Mouse (Mus musculus) stomach, postnatal 0 days (tissue): ENCODE results near the gene Sbf2.

Experiments used
- CTCF ChIP-seq: IDR thresholded peaks from 2 replicates; pipeline ENCODE4 v1.5.1; 2016; ENCODE audit warnings: antibody characterized with exemption, low read depth, mild to moderate bottlenecking, moderate library complexity
- EP300 ChIP-seq: optimal IDR thresholded peaks from 2 replicates; pipeline ENCODE3; 2016; ENCODE audit warnings: antibody characterized with exemption

DNA sequence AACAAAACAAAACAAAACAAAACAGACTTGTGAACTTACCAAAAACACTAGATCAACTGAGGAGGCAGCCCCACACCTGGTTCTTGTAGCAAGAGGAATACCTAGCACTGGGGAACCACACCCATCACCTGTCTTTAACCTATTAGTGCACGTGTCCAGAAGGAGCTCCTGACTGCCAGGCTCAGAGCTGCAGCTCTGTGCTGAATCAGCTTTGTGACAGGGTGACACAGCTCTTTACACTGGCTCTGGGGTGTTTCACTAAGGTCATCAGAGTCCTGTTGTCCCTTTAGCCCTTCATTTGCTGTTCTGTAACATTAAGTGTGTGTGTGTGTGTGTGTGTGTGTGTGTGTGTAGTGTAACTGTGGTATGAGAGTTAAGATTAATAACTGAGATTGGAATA, 21.8 kb upstream of the Sbf2 start:
- TF ChIP-seq CTCF (no peak), EP300 (no peak)
